Mouse (Mus musculus) frontal cortex, adult 2 months (tissue): ENCODE measurements around the gene Marveld2. TPM values are rescaled to one million over a fixed set of nuclear protein-coding genes. Genes with fewer than 3 reads are reported as not detected.
A peak's percentile ranks its signal among the peaks of the same experiment; 100 is the strongest.

Experiments
- DNase-seq, 2 experiments: peaks; one replicate each; pipeline ENCODE4 v3.0.0; 2022; ENCODE audit warnings: low spot score in 1 of 2; ENCODE audit errors: extremely low spot score in 1 of 2
- polyA plus RNA-seq: library from polyadenylated mRNA; depleted of rRNA; stranded (reverse); fragments of >200 nt; gene quantifications from 2 replicates; pipeline ENCODE4 v1.2.3, GENCODE M21; 2012; rRNA removed

Marveld2 gene
- polyA plus RNA-seq, result 1.2 and 1.3 TPM in 2 replicates

DNA sequence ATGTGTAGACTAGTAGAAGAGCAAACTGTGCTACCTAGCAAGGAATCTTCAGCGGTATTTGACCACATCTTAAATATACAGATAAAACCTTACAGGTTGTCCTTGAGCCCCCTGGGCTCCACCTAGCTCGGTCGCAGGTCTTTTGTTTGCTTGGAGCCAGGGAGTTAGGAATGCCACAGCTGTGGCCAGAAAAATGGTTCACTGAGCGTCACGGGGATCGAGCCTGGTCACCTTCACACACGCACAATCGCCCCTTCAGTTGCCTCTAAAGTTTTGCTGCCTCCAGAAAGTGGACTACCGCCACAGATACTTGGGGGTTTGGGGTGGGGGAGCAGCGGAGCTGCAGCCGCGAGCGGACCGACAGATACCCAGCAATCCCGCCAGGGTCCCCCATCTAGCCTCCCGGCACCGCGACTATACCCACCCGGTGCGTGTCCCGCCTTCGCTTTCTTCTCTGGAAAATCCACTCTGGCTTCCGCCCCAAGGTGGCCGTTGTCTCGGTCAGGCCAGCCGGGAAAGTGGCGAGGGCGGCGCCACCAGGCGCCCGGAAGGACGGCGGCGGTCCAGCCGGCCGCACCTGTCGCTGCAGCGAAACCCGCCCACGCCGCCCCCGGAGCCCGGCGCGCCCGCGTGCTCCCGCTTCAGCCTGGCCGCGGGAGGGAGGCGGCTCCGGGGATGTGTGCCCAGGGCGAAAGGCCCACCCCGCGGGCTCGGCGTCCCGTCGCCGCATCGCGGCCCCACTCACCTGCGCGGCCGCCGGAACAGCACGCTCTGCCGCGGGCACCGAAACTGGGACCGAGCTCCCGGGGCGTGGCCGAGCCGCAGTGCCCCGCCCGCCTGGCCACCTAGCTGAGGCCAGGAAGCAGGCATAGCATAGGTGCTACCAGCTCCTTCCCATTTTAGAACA lies at the start of gene Marveld2:
Marveld2 (minus strand) TSS at position 791 of the 907 bp plus-strand sequence.
- DNase-seq, result peak in 1 of 2 experiments; percentile 40

DNA sequence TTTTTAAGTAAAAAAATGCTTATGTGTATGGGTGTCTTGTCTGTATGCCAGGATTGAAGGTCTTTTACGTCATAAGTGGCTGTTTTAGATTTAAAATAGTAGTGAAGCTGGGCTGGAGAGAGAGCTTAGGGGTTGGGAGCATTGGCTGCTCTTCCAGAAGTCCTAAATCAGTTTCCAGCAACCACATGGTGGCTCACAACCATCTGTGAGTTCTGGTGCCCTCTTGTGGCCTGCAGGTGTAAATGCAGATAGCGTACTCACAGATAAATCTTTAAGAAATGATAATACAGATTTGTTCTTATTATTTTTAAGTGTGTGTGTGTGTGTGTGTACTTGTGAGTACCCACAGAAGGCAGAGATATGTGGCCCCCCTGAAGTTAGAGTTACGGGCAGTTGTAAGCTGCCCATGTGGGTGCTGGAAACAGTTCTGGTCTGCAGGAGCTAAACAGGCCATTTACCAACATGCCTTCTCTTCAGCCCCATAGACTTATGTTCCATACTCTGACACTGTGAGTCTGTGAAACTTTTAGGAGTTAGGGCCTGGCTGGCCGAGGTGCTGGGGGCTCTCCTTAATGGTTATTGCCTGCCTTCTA lies 43.2 kb upstream of the Marveld2 start:
- DNase-seq, result peak in 1 of 2 experiments; percentile 76

GRCm38 (mm10) chr13:100658091-100658490 lies 41.3 kb upstream of the Marveld2 start:
- no peak for DNase-seq

DNA sequence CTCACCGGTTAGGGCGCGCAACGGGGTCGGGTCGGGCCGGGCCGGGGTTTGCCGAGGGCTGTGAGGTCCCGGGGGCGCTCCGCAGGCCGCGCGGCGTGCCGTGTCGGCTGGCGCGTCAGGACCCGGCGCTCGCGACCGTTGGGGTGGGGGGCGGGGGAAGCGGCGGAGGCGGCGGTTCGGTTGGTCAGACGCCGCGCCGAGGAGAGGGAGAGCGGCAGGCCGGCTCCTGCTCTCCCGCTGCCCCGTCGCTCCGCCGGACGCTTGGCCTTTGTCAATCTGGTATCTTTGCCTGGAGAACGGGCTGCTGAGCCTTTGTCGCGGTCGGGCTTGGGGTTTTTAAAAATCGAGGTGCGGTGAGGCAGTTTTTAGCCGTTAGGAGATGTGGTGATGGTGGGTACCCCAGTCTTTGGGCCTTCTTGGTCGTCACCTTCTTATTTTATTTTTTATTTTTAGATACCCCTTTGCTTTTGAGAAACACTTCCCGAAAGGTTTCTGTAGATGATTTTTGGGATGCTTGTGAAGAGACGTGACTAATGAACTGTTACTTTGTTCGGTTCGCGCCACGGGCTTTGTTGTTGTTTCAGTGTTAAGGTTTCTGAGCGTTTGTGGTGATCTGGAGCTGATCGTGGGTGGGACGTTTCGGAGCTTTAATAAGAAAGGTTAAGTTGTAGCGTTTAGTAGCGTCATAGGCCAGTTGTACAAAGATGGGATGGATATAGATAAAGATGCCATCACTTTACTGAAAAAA lies 34.8 kb upstream of the Marveld2 start, which contains the start of gene Taf9:
Taf9 (plus strand) TSS at position 141 of the 748 bp plus-strand sequence.
- peak in 1 of 2 experiments; percentile 12 for DNase-seq

- peak; percentile 84 to 97 for DNase-seq
These were observed 34.0 kb upstream of the Marveld2 start, which contains the start of the genes Ak6 and Rad17 for GRCm38 (mm10) chr13:100650550-100651438. Gene Ak6 (plus strand): TSS chr13:100650979. Gene Rad17 (minus strand): TSS chr13:100651051.

DNA sequence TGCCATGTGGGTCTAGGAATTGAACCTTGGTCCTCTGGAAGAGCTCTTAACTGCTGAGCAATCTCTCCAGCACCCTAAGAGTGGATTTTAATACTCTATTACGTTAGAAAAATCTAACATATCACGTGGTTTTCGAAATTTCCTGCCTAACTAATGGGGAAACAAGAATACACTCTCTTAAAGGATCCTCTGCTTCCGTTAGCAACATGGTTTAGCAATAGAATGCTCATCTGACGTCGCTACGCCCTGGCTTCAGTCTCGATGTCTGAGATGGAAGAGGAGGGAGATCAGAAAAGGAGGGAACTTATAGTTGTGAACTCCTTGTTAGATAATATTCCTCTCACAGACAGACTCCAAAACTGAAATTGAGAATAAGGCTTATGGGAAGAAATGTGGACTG lies 31.5 kb upstream of the Marveld2 start:
- no peak for DNase-seq

- DNase-seq, result no peak
These were observed 25.9 kb upstream of the Marveld2 start for GRCm38 (mm10) chr13:100642471-100643209.

- DNase-seq, result no peak
These were observed 17.4 kb upstream of the Marveld2 start for GRCm38 (mm10) chr13:100634106-100634691.

DNA sequence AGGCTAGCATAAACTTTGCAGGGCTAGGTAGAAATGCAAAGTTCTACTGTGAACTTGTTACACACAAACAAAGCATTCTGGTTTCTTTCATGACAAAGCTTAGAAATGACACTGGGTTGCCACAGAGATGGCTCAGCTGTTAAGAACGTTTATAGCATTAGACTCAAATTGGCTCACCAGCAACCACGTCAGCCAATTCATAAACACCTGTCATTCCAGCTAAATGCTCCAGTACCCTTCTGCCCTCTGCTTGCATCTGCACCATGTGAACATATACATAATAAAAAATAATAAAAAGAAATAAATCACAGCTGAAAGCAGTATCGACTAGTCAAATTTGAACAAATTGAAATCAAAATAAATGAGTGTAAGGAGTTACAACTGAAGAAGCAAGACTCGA lies 5.5 kb upstream of the Marveld2 start:
- DNase-seq, result no peak

DNA sequence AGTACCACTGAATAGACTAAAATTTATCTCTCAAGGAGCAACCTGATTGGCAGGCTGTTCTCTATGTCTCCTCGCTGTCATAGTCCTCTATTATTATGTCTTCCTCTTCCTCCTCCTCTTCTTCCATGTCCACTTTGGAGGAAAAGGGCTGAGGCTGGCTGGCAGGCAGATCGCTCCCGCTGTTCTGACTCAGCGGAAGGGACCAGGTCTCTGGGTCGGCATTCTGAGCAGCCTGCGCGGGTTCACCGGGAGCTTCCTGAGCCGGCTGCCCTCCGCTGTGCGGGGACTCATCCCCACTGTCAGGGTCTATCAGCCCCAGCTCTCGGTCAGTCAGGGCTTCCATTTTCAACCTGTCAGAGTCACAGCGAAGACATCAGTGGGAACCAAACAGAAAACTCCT lies 812 bp upstream of the Marveld2 start:
- no peak for DNase-seq

GRCm38 (mm10) chr13:100612903-100613302 lies 3.9 kb downstream of the Marveld2 start:
- DNase-seq, result no peak

- DNase-seq, result no peak
These were observed 4.5 kb downstream of the Marveld2 start for GRCm38 (mm10) chr13:100612251-100612650.

GRCm38 (mm10) chr13:100611266-100611665 lies 5.5 kb downstream of the Marveld2 start:
- no peak for DNase-seq

DNA sequence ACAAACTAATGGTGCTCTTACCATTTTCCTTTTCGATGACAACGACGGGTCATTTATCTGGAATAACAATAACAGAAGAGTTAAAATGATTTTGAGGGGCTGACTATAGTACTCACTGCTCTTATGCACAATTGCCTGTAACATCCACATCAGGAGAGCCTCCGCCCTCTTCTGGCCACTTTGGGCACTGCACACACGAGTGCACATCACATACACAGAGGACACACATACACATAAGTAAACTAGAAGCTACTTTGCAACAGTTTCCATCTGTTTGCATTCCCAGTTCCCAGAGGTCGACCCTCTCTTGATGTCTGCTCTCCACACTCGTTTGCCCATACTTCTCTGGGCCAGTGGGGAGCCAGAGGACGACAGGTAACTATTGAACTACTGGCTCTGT lies 9.0 kb downstream of the Marveld2 start:
- DNase-seq, result no peak

DNA sequence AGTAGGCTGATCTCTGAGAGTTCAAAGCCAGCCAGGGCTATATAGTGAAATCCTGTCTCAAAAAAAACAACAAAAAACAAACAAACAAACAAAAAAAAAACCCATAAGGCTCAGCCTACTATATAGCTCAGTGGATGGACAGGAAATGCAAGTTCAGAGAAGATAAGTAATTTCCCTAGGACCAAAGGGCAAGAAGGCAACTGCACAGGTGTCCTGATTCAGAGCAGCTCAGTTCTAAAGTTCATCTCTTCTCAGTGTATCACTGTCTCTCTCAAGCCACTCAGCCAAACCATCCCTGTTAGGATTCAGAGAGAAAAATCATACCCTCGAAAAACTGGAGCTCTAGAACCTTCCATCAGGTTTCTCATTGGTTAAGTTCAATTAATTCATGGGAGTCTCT lies 10.9 kb downstream of the Marveld2 start:
- no peak for DNase-seq

- DNase-seq, result no peak
These were observed 13.1 kb downstream of the Marveld2 start for GRCm38 (mm10) chr13:100603738-100604095.

DNA sequence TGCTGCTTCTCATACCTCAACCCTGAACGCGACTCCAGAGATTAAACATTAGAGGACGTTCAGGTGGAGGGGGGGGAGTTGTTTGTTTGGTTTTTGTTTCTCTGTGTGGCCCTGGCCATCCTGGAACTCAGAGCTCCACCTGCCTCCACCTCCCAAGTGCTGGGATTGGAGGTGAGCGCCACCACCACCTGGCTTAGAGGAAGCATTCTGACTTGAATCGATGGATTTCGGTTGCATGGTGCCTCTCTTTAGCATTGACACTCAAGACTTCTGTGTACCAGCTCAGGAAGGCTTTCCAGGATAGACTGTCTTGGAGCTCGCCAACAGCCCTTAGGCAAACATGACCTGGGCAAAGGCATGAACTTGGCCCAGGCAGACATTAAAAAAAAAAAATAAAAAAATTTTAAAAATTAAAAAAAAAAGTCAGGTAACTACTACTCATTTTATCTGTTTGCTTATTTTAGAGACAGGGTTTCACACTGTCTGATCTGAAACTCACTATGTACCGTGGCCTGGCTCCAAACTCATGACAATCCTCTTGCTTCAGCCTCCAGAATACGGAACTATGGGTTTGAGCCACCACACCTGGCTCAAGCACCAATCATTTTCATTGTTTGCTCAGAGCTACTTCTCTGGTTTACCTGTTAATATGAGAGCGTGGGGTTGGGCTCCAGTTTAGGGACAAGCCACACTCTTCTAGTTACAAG lies 13.6 kb downstream of the Marveld2 start:
- no peak for DNase-seq

DNA sequence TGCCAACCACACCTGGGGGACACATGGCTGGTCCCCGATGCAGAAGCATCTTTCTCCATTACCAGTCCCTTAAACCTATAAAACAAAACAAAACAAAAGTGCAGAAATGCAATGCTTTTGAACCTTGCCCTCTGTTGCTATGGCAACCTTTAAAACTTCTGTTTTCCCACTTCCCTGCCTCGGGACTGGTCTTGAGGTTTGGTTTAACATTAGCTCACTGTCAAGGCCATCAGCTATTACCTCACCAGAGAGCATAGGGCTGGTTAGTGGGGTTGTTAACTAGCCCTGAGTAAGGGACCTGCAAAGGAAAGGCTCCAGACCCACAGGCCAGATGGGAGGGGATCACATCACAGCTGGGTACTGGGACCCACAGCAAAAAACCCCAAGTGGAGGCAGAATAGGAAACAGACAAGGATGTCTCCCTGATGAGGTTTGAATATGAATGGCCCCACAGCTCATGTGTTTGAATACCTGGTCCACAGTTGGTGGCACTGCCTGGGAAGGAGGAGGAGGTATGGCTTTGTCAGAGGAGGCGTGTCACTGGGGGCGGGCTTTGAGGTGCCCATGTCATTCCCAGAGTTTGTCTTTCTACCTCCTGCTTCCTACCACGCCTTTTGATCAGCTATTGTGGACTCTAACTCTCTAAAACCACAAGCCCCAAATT lies 14.4 kb downstream of the Marveld2 start:
- DNase-seq, result no peak
